Mouse (Mus musculus) urinary bladder, postnatal 14 days (tissue): ENCODE data around the gene Snai1.
A peak's percentile ranks its signal among the peaks of the same experiment; 100 is the strongest.

Experiments used
- DNase-seq: peaks from one replicate; pipeline ENCODE4 v3.0.0; 2021; ENCODE audit warnings: low spot score

The Snai1 gene

DNA sequence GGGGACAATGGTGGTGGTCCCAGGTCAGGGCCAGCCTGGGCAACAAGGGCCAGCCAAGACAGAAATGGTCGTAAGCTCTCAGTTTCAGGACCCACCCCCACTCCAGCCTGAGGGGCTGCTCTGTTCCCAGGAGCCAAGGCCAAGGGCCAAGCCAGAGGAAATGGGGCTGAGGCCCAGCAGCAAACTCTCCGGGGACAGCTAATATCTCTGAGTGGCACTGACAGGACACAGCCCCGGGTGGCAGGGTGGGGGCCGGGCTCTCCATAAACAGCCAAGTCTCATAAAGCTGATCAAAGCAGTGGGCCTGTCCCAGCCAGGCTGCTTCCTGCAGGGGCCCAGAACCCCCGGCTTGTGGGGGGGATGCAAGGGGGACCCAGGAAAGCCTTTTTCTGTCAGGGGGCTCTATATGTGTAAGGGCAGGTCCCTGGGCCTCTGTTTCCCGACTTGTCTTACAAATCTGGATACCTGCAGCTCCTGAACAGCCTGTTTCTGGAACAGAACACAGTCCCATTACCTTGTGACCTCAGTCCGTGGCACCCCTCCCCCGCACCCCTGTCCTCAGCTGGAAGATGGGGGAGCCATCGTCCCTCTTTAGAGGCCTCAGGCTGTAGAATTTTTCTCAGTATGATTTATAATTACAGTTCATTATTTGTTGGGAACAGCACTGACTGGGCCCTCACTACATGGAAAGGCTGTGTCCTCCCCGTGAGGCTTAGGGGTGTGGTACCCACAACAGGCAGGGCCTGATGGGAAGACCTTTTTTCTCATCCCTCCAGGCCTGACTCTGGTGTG is 45.4 kb downstream of the Snai1 start:
- DNase-seq: no peak

GRCm38 (mm10) chr2:167585273-167585672 is 47.3 kb downstream of the Snai1 start:
- DNase-seq: no peak

GRCm38 (mm10) chr2:167586041-167586440 is 48.0 kb downstream of the Snai1 start:
- peak; percentile 59 for DNase-seq

GRCm38 (mm10) chr2:167586976-167587375 is 49.0 kb downstream of the Snai1 start:
- no peak for DNase-seq

- DNase-seq: peak; percentile 39
Observed at GRCm38 (mm10) chr2:167588774-167589577, 51.0 kb downstream of the Snai1 start.
